Mouse (Mus musculus) C2C12 (cell line): Measurements from ENCODE around the gene Rbm5. TPM values are rescaled to one million over a fixed set of nuclear protein-coding genes. Genes with fewer than 3 reads are reported as not detected.

Experiments used
- H3K27me3 ChIP-seq: one replicate; pipeline ENCODE4 v1.6.1; 2011; ENCODE audit not compliant: control insufficient read depth, insufficient read depth, insufficient read length
- H3K36me3 ChIP-seq: one replicate; pipeline ENCODE4 v1.6.1; 2011; ENCODE audit not compliant: control insufficient read depth, insufficient read depth
- H3K4me3 ChIP-seq: one replicate; pipeline ENCODE4 v1.5.1; 2011; ENCODE audit warnings: mild to moderate bottlenecking, control low read depth; ENCODE audit not compliant: poor library complexity, insufficient read depth, severe bottlenecking
- H3K79me2 ChIP-seq: one replicate; pipeline ENCODE4 v1.6.1; 2011; ENCODE audit not compliant: control insufficient read depth, insufficient read depth
- H3K79me3 ChIP-seq: one replicate; pipeline ENCODE4 v1.6.1; 2011; ENCODE audit warnings: low read depth, control low read depth
- H3ac ChIP-seq: one replicate; pipeline ENCODE3; 2011; ENCODE audit warnings: low read depth; ENCODE audit not compliant: control insufficient read depth, insufficient read length
- CEBPB ChIP-seq: IDR thresholded peaks from one replicate; pipeline ENCODE4 v1.6.1; 2011; ENCODE audit warnings: low read depth, mild to moderate bottlenecking, control low read depth, moderate library complexity
- CTCF ChIP-seq: IDR thresholded peaks from one replicate; pipeline ENCODE4 v1.5.1; 2011; ENCODE audit not compliant: control insufficient read depth, insufficient read depth, insufficient read length
- FOSL1 ChIP-seq: IDR thresholded peaks from one replicate; pipeline ENCODE4 v1.8.0; 2011; ENCODE audit warnings: mild to moderate bottlenecking, low read length; ENCODE audit not compliant: poor library complexity, insufficient read depth, severe bottlenecking
- MAX ChIP-seq: IDR thresholded peaks from one replicate; pipeline ENCODE4 v1.6.1; 2011; ENCODE audit warnings: mild to moderate bottlenecking, control low read depth
- MYOD1 ChIP-seq: IDR thresholded peaks from one replicate; pipeline ENCODE4 v1.6.1; 2011; ENCODE audit warnings: low read depth; ENCODE audit not compliant: control insufficient read depth, insufficient read length
- MYOG ChIP-seq: IDR thresholded peaks from one replicate; pipeline ENCODE4 v1.6.1; 2011; ENCODE audit not compliant: control insufficient read depth, insufficient read length; ENCODE audit errors: extremely low read depth
- USF1 ChIP-seq: IDR thresholded peaks from one replicate; pipeline ENCODE4 v1.6.1; 2011; ENCODE audit warnings: low read depth, mild to moderate bottlenecking, control low read depth, moderate library complexity
- polyA plus RNA-seq: library from polyadenylated mRNA; unstranded; fragments of >200 nt; fragmentation: generic; extraction: Trizol; gene quantifications from one replicate; pipeline ENCODE4 v1.2.1, GENCODE M21; 2012; ENCODE audit warnings: missing spikeins

The Rbm5 gene
- polyA plus RNA-seq, 1 experiment, result 29.8 TPM

GRCm38 (mm10) chr9:107709096-107709696 is 61.6 kb downstream of the Rbm5 start:
- peaks cover 44% of the 10 kb centered on the region for H3K27me3 ChIP-seq
- no peaks in the 10 kb centered on the region for H3K79me3 ChIP-seq
- H3K4me3 ChIP-seq, result no peak overlapping the region
- H3ac ChIP-seq, result peak overlapping the region; percentile 13
- no peak for TF ChIP-seq CEBPB
- no peaks in the 10 kb centered on the region for H3K36me3 ChIP-seq
- H3K79me2 ChIP-seq, result no peaks in the 10 kb centered on the region

GRCm38 (mm10) chr9:107708439-107709095 is 62.2 kb downstream of the Rbm5 start:
- Histone ChIP-seq H3K36me3 (no peaks in the 10 kb centered on the region), H3K27me3 (peaks cover 44% of the 10 kb centered on the region), H3K4me3 (no peak overlapping the region), H3K79me2 (no peaks in the 10 kb centered on the region), H3K79me3 (no peaks in the 10 kb centered on the region), H3ac (no peak overlapping the region)
- TF ChIP-seq MAX, result no peak
- no peak for TF ChIP-seq CEBPB
- no peak for TF ChIP-seq MYOG
- TF ChIP-seq MYOD1, result no peak
- no peak for TF ChIP-seq CTCF
- no peak for TF ChIP-seq USF1
- TF ChIP-seq FOSL1, result no peak

GRCm38 (mm10) chr9:107707701-107708438 is 62.9 kb downstream of the Rbm5 start:
- no peaks in the 10 kb centered on the region for H3K36me3 ChIP-seq
- TF ChIP-seq MYOD1, result no peak
- no peak for TF ChIP-seq CTCF
- no peak for TF ChIP-seq MYOG
- TF ChIP-seq USF1, result no peak
- TF ChIP-seq FOSL1, result no peak
- TF ChIP-seq CEBPB, result no peak
- TF ChIP-seq MAX, result no peak
- no peak overlapping the region for H3ac ChIP-seq
- no peak overlapping the region for H3K4me3 ChIP-seq
- peaks cover 44% of the 10 kb centered on the region for H3K27me3 ChIP-seq
- H3K79me2 ChIP-seq, result no peaks in the 10 kb centered on the region
- no peaks in the 10 kb centered on the region for H3K79me3 ChIP-seq

GRCm38 (mm10) chr9:107706781-107707211 is 64.0 kb downstream of the Rbm5 start:
- H3K79me3 ChIP-seq, result no peaks in the 10 kb centered on the region
- H3K4me3 ChIP-seq, result no peak overlapping the region
- H3K79me2 ChIP-seq, result no peaks in the 10 kb centered on the region
- TF ChIP-seq MYOD1 (no peak), CTCF (no peak), MYOG (no peak), FOSL1 (no peak), CEBPB (no peak), USF1 (no peak), MAX (no peak)
- H3ac ChIP-seq, result no peak overlapping the region
- no peaks in the 10 kb centered on the region for H3K36me3 ChIP-seq
- peaks cover 44% of the 10 kb centered on the region for H3K27me3 ChIP-seq

- Histone ChIP-seq H3K79me2 (no peaks in the 10 kb centered on the region), H3ac (no peak overlapping the region), H3K4me3 (no peak overlapping the region), H3K27me3 (peaks cover 27% of the 10 kb centered on the region), H3K79me3 (no peaks in the 10 kb centered on the region), H3K36me3 (no peaks in the 10 kb centered on the region)
- TF ChIP-seq MYOD1 (no peak), CEBPB (no peak), MYOG (no peak), USF1 (no peak), MAX (no peak), CTCF (no peak), FOSL1 (no peak)
Measured at GRCm38 (mm10) chr9:107703337-107704122, 67.3 kb downstream of the Rbm5 start.
